Mouse (Mus musculus) testis, adult 2 months (tissue): ENCODE measurements around the gene Tns1.

Experiments
- CTCF ChIP-seq: fragments of 200-500 bp; IDR thresholded peaks from 2 replicates; pipeline ENCODE4 v1.5.1; 2012; ENCODE audit warnings: low read depth, mild to moderate bottlenecking, inconsistent platforms, low read length, moderate library complexity; ENCODE audit not compliant: control insufficient read depth, insufficient read depth, insufficient replicate concordance
- POLR2A ChIP-seq: fragments of 200-500 bp; IDR thresholded peaks from 2 replicates; pipeline ENCODE4 v1.6.1; 2012; ENCODE audit warnings: low read depth, mild to moderate bottlenecking, inconsistent platforms, low read length, moderate library complexity; ENCODE audit not compliant: control insufficient read depth

DNA sequence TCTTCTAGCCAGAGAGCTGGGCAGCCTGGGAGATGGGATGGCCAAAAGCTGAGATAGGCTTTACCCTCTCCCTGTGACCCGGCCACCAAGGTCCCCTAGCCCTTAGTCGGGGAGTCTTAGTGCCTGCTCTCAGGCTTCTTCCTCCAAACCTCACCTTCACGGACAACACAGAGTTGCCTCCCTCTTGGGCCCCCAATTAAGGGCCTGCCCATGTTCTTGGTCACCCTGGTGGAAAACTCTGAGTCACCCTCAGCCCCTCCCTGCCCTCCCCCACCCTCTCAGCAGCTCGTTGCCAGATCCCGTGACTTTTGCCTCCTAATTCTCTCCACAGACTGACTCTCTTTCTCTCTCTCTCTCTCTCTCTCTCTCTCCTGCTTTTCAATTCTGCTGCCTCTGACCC lies 39.5 kb downstream of the Tns1 start:
- TF ChIP-seq CTCF (no peak), POLR2A (no peak)
